Mouse (Mus musculus): ENCODE measurements around the gene 1700001K19Rik.
"Not testable (repeated sequence)": the region's sequence is repeated elsewhere in the genome, so short reads cannot be mapped to it uniquely, and the experiment has no call there.

Gene 1700001K19Rik

DNA sequence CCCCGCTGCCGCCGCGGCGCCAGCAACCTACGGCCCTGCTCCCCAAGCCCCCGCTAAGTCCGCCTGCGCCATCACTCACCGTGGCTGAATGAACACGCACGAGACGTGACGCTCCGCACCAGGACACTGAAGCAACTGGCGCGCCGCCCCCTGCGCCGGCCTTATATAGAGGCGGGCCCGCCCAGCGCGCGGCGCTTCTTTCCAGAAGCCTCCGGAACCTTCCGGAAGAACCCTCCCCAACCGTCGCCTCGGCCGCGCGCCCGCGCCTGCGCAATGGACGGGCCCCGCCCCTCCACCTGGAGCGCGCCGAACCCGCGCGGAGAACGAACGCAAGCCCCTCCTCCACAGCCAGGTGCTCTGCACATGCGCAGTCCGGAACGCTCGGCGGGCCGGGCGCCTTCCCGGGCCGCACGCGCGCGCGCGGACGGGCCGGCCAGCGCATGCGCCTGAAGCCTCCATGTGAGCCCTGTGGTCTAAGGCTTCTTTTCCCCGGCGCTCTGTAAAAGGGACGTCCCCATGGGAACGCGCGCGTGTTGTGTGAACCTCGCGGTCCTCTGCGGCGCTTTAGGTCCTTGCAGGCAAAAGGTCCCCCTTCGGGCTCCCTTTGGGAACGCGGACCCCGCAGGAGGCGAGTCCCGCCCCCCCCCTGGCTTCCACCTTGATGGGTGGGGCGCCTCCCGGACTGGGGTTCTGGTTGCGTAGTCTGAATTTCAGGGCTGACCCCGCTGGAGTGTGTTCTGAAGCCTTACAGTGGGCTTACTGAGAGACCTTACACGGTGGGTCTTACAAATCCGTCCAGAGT lies 14.0 kb upstream of the 1700001K19Rik start:
- peak; percentile 98 for DNase-seq (ENCODE audit: low read depth, low spot score)

DNA sequence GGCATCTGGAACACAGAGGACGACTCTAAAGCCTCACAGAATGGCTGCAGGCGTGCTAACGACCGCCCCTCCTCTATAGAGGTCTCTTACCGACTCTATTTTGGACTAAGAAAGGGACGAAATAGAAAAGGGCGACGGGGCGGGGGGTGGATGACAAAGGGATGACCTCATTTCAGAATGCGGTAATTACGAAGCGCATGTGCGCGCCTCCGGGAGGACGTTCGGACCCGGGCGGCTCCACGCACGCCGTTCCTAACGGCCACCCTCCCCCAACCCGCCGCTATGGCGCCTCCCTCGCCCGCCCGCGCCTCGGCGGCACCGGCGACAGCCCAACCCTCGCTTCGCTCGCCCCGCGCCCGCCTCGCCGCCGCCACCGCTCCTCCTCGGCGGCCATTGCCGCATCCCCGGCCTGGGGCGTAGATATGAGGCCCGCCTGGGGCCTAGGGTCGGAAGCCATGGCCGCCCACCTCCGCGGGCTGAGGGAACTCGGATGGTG lies 13.3 kb upstream of the 1700001K19Rik start:
- DNase-seq (ENCODE audit: low read depth, low spot score): peak; percentile 72

DNA sequence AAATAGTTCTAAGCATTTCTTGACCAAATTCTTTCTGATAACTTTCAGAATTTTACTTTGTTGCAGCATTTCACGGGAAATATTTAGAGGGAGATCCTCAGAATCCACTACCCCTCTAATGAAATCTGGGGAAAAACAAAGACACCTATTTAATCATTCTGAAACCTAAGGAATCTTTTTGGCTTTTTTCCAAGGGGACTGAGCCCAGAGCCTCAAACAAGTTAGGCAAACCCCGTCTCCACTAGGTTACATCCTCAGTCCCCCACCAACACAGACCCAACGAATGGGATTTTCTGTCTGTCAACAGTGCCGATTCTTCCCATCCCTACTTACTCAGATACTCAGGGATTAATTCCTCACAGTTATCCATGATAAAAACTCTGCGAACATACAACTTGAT lies 11.0 kb upstream of the 1700001K19Rik start:
- DNase-seq (ENCODE audit: low read depth, low spot score): not testable (repeated sequence)

DNA sequence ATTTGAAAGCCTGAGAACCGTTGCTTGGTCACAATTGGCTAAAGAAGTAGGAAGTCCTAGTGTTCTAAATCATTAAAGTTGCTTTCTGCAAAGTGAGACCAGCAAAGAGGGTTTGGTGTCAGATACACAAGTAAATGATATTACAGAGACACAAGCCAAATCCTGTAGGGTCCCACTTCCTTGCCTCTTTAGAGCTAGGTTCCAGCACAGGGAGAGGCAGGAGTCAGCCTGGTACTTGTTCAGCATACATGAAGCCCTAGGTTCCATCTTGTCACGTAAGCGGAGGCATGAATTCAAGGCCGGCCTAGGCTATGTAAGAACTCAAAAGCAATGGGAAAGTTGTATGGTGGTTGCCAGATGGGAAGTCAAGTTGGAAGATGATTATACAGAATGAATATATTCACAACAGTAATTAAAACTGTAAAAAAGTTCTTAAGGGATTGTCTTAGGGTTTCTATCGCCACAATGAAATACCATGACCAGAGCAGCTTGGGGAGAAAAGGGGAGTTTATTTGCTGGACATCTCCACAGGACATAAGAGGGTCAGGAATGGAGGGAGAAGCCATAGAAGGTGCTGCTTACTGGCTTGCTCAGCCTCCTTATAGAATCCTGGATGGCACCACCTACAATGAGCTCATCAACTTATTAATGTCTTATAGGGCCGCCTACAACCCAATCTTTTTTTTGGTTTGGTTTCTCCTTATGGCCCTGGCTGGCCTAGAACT lies 7.7 kb upstream of the 1700001K19Rik start:
- peak; percentile 36 for DNase-seq (ENCODE audit: low read depth, low spot score)

DNA sequence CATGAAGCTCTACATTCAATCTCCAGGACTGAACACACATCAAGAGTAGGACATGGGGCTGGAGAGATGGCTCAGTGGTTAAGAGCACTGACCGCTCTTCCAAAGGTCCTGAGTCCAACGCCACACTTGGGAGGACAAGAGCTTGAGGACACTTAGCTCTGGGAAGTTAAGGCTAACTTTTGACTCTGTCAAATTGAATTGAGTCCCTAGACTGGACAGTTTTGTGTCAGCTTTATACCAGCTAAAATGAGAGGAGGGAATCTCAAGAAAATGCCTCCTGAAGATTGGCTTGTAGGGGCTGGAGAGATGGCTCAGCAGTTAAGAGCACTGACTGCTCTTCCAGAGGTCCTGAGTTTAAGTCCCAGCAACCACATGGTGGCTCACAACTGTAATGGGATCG lies 6.5 kb upstream of the 1700001K19Rik start:
- not testable (repeated sequence) for DNase-seq (ENCODE audit: low read depth, low spot score)

DNA sequence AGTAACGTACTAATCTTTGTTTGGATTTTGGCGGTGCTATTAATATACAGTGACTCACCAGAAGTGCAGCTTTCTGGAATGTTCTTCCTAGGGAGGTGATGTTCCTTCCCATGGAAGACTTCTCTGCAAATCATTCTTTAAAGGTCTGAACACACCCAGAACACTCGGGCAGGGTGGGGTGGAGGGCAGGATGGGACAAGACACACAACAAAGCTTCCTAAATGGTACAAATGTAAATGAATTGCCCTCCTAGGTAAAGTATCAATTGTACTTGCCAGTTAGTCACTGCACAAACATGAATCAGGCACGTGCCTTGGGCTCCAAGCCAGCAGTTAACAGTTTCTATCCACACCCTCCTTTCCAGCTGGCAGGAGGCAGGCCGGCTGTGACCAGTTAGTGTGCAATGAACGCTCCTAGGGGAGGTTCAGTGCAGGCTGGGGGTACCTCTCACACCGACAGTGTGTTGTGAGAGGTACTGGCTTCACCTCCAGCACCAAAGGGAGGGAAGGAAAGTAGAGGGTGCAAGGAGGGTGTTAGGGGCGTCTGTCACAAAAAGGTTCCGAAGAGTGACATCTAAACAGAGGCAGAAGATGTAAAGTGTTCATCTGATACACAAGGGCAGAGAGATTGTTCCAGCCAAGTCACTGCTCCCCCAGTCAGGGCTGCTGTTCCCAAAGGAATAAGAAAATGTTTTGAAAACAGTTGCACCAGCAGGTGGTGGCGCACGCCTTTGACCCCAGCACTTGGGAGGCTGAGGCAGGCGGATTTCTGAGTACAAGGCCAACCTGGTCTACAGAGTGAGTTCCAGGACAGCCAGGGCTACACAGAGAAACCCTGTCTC lies 5.7 kb upstream of the 1700001K19Rik start:
- peak; percentile 94 for DNase-seq (ENCODE audit: low read depth, low spot score)

DNA sequence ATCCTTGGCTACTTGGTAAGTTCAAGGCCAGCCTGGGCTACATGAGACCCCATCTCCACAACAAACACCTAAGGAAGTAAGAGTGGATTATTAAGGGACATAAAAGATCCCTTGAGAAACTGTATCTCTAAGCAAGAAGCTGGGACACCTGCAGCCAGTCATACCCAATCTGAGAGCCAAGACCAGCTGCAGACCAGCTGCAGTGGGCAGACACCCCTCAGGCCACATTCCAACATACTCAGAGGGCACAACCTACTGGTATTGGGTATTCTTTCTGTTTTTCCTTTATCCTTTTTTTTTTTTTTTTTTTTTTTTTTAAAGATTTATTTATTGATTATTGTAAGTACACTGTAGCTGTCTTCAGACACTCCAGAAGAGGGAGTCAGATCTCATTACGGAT lies 1.2 kb upstream of the 1700001K19Rik start:
- no peak for DNase-seq (ENCODE audit: low read depth, low spot score)

DNA sequence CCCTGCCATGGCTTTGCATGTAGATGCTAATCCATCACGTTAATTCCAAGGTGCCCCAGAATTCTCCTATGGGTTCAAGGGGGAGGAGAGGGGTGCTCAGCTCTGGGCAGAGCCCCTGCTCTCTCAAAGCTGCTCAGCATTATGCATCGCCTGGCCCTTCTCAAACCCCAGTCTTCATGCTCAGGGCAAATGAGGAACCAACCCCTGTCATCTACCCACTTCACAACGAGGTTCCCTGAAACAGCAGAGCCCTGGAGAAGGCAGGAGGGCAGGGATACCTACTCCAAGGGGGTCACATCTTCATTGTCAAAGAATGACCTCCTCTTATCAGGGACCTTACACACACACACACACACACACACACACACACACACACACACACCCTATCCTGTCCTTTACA lies 541 bp downstream of the 1700001K19Rik start:
- DNase-seq (ENCODE audit: low read depth, low spot score): no peak

DNA sequence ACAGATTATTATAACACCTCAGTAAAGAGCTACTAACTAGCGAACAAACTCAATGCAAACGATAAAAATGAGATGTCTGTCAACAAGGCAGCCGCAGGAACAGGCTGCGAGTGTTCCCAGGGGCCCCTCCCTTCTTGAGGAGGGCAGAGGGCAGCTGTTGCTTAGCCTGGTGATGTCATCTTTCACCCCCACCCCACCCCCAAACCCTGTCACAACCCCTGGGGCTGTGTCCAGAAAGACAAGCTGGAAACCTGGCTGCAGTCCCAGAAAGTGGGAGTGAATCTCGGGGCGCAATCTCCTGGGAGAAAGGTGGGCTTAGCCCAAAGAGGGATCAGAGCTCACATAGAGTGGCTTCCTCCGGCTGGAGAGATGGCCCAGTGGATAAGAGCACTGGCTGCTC lies 1.2 kb downstream of the 1700001K19Rik start:
- no peak for DNase-seq (ENCODE audit: low read depth, low spot score)

DNA sequence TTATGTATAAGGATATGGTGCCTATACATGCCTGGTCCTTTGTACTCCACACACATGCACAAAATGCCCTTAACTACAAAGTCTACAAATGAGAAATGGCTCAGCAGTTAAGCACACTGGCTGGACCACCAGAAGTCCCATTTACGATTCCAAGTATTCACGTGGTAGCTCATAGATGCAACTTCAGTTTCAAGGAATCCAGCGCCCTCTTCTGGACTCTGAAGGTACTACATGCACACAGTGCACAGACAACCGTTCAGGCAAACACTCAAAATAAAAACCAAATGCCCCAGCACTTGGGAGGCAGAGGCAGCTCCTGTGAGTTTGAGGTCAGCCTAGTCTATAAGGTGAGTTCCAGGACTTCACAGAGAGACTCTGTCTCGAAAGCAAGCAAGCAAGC lies 8.2 kb downstream of the 1700001K19Rik start:
- DNase-seq (ENCODE audit: low read depth, low spot score): peak; percentile 92

DNA sequence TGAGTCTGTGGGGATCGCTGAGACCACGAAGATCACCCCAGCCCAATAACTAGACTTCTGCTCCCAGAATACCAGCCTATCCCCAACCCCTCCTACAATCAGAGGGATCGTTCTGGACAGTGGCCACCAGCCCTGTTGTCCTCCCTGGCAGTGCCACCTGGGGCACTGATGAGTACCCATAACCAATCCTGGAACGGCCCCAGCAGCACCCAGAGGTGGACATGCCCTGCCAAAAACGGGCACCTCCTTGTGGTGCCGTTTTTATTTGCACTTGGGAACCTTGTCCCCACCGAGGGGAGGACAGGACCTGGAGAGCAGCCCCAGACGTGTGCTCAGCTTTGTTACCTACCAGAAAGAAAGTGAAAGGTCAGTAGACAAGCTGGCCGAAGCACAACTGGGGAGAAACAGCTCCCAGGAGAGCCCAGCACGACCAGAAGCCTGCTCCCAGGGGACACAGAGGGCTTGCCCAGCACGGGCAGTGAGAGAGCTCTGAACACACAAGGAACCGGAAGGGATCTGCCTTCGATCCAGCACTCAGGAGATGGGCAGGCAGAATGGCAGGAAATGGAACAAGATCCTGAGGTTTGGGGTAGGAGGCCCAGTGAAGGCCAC lies 14.8 kb downstream of the 1700001K19Rik start:
- DNase-seq (ENCODE audit: low read depth, low spot score): no peak

DNA sequence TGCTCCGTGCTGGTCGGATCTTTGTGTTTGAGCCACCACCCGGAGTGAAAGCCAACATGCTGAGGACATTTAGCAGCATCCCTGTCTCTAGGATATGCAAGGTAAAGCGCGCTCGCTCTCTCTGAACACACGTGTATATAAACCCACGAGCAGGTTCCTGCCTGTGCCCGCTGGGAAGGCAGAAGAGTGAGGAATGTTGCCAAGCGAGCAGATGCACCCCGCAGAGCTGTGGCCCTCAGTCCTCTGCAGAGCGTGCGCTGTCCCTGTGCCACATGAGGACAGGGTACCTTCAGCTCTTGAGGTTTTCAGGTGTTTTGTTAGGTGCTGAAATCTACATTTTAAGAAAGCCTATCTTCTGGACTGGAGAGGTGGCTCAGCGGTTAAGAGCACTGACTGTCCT lies 20.7 kb downstream of the 1700001K19Rik start:
- no peak for DNase-seq (ENCODE audit: low read depth, low spot score)

DNA sequence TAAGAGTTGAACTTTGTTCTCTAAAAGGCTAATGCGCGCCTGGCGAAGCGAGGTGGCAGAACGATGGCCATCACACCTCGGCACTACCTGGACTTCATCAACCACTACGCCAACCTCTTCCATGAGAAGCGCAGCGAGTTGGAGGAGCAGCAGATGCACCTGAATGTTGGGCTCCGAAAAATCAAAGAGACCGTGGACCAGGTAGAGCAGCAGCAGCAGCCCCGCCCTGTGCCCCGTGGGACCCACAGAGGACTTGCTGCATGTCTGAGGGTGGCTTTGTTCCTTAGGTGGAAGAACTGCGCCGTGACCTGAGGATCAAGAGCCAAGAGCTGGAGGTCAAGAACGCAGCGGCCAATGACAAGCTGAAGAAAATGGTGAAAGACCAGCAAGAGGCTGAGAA lies 31.0 kb downstream of the 1700001K19Rik start:
- DNase-seq (ENCODE audit: low read depth, low spot score): no peak

DNA sequence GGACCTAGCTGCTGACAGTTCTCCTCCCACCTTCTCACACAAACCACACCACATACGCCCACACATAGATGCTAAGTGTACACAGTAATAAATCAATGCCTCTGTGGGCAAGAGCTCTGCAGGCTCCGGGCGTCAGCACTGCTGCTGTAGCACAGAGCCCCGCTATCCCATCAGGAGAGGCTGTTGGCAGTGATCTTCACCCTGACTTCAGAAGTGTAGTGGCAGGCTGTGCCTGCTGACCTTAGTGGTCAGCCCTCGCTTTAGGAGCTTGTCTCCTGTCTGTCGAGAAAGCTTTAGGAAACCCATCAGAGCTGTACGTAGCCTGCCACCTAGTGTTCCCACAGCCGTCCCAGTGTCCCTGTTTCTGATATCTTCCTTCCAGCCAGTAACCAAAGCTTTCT lies 32.2 kb downstream of the 1700001K19Rik start:
- DNase-seq (ENCODE audit: low read depth, low spot score): no peak

DNA sequence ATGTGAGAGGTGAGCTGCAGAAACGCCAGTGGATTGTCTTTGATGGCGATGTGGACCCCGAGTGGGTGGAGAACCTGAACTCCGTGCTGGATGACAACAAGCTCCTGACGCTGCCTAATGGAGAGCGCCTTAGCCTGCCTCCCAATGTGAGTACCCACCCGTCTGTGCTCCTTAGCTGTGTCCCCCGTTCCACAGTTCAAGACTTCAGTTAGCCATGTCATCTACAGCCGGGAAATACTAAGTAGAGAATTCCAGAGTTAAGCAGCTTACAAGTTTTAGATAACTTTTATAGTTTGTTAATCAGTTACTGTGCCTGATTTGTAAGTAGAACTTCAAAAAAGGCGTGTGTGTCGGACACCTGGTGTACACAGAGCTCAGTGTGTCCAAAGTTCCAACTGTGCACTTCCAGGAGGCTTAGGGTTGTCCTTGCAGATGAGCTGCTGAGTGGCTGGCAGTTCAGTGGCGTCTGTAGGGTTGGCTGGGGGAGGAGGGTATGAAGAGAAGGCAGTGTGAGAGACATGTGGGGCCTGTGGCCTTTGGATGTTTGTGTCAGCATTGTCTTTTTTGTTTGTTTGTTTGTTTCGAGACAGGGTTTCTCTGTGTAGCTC lies 44.8 kb downstream of the 1700001K19Rik start:
- DNase-seq (ENCODE audit: low read depth, low spot score): no peak

DNA sequence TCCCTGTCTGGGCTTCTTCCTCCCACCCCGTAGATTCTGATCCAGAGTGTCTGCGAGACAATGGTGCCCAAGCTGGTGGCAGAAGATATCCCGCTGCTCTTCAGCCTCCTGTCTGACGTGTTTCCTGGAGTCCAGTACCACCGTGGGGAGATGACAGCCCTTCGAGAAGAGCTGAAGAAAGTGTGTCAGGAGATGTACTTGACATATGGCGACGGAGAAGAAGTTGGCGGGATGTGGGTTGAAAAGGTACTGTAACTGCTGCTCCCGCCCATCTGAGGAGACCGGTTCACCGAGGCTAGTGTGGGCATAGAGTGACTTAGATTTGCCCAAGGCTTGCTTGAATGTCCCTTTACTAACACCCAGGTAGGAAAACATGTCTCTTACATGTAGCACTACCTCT lies 46.1 kb downstream of the 1700001K19Rik start:
- no peak for DNase-seq (ENCODE audit: low read depth, low spot score)

DNA sequence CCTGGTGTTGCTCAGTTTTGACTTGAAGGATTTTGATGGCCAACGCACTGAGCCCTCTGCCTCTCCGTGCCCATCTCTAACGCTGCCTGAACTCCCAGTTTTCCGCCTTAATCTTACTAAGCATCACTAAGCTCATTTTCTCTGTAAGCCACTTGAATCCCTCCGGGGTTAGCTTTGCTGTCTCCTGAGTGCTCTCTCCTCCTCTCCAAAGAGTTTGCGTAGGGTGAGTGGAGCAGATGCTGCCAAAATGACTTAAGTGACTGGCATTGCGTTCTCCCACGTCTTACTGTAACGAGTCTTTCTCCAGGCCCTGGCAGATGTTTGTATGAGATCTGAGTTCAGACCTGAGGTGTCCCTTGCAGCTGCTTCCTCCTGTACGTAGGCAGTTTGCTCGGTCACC lies 52.4 kb downstream of the 1700001K19Rik start:
- DNase-seq (ENCODE audit: low read depth, low spot score): no peak

Data from ZHBTc4 (cell line).